Mouse (Mus musculus): ENCODE measurements at regions not wholly inside any gene's neighbourhood (a gene's known extent, or its start where the extent isn't known, plus 50 kb on each side); places are given as distances from the start of the nearest gene placed in this dataset.

- Histone ChIP-seq H3K27ac (no peak overlapping the region), H3K4me3 (no peak overlapping the region)
- no peak for DNase-seq (ENCODE audit: extremely low spot score in 1 of 2, low spot score in 2 of 2)
- TF ChIP-seq CTCF (IDR thresholded peaks at IDR 0.05), result no peak
- intact Hi-C loops (cut with DNase I), result no loop called here
Measured at GRCm38 (mm10) chr4:31714054-31714651, 249.7 kb upstream of the Map3k7 start.

GRCm38 (mm10) chr4:31723501-31723900 is 240.4 kb upstream of the Map3k7 start:
- TF ChIP-seq CTCF (IDR thresholded peaks at IDR 0.05), result no peak
- DNase-seq (ENCODE audit: extremely low spot score in 1 of 2, low spot score in 2 of 2), result no peak
- Histone ChIP-seq H3K27ac (no peak overlapping the region), H3K4me3 (no peak overlapping the region)
- intact Hi-C loops (cut with DNase I), result no loop called here

DNA sequence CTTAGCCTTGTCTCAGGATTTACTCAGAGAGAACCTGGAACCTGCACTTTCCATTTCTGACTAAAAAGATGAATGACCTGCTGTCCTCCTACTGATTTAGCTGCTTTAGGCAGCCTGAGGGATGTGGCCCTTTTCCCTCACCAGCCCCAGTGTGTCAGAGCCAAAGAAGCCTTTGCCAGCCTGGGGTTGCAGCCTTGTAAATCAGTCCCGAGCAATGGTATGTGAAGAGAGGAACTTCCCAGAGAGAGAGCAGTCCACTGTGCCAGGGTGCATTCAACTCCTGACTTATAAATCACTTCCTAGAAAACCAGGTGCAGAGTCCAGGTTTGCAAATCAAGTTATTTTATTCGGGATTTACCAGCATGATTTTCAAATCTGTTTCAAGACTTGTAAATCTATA is 239.5 kb upstream of the Map3k7 start:
- intact Hi-C loops (cut with DNase I), result no loop called here
- Histone ChIP-seq H3K4me3 (no peak overlapping the region), H3K27ac (no peak overlapping the region)
- DNase-seq (ENCODE audit: extremely low spot score in 1 of 2, low spot score in 2 of 2), result no peak
- no peak for TF ChIP-seq CTCF (IDR thresholded peaks at IDR 0.05)

DNA sequence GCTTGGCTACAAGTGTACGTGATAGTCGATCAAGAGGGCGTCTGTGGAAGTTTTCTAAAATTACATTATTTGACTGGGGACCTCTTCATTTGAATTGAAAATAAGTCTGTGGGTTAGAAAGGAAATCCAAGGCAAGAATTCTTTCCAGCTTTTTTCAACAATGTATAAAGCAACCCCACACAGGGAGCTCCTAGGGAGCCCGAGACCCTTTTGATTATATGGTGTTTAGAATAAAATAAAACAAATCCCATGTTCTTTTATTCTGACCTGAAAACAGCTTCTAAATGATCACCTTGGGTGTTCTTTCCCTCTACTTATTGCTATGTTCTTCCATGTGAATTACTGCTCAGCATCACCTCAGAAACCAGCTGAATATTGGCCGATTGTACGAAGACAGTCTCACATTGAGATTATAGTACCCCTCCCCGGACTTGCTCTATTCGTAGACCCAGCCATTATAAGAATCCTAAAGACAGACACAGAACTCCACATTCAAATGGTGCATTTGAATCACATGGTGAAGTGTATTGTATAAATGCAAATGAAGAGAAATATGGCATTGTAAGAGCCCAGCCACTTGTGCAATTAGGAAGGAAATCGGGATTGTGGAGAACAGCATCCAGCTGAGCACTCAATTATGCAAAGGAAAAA is 236.3 kb upstream of the Map3k7 start:
- no peak for TF ChIP-seq CTCF (IDR thresholded peaks at IDR 0.05)
- H3K4me3 ChIP-seq, result no peak overlapping the region
- intact Hi-C loops (cut with DNase I), result no loop called here
- no peak for DNase-seq (ENCODE audit: extremely low spot score in 1 of 2, low spot score in 2 of 2)
- H3K27ac ChIP-seq, result no peak overlapping the region

DNA sequence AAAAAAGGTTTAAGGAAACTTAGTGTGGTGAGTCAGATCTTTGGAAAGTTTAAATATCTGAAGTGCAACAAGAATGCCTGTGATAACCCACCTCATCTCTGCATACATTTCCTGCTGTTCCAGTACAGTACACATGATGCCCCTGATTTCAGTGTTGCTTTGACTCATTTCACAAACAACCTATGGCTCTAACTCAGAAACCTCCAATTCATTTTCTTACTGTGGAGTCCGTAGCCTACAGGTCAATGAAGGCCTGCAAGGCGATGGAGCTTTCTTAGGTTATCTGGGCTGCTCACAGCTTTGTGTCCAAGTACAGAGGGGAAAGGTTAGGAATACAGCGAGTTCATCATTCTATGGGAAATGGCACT is 235.8 kb upstream of the Map3k7 start:
- no peak for TF ChIP-seq CTCF (IDR thresholded peaks at IDR 0.05)
- no peak for DNase-seq (ENCODE audit: extremely low spot score in 1 of 2, low spot score in 2 of 2)
- Histone ChIP-seq H3K27ac (no peak overlapping the region), H3K4me3 (no peak overlapping the region)
- intact Hi-C loops (cut with DNase I), result no loop called here

- DNase-seq (ENCODE audit: extremely low spot score in 1 of 2, low spot score in 2 of 2), result no peak
- Histone ChIP-seq H3K4me3 (no peak overlapping the region), H3K27ac (no peak overlapping the region)
- no peak for TF ChIP-seq CTCF (IDR thresholded peaks at IDR 0.05)
- intact Hi-C loops (cut with DNase I), result no loop called here
Measured at GRCm38 (mm10) chr4:31743776-31744175, 220.1 kb upstream of the Map3k7 start.

DNA sequence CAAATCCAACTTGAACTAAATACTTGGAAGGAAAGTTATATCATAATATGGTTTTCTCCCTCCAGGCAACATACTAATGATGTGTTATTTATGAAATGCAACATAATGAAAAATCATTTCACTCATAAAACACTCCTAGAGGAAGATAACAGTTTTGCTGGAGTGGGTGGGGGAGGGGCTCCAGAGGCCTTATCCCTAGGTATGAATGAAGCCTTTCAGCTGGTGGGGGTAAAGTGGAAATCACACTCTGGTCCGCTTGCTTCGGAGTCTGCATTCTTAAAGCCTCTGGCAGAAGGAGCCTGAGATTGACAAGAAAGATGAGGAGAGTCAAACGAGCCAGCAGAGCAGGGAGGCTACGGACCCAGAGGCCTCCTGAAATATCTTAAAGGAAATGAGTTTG is 219.5 kb upstream of the Map3k7 start:
- intact Hi-C loops (cut with DNase I), result no loop called here
- Histone ChIP-seq H3K4me3 (no peak overlapping the region), H3K27ac (no peak overlapping the region)
- no peak for TF ChIP-seq CTCF (IDR thresholded peaks at IDR 0.05)
- DNase-seq (ENCODE audit: extremely low spot score in 1 of 2, low spot score in 2 of 2), result no peak

- intact Hi-C loops (cut with DNase I), result no loop called here
- Histone ChIP-seq H3K27ac (no peak overlapping the region), H3K4me3 (no peak overlapping the region)
- no peak for DNase-seq (ENCODE audit: extremely low spot score in 1 of 2, low spot score in 2 of 2)
- TF ChIP-seq CTCF (IDR thresholded peaks at IDR 0.05), result no peak
Measured at GRCm38 (mm10) chr4:31753677-31754312, 210.1 kb upstream of the Map3k7 start.

DNA sequence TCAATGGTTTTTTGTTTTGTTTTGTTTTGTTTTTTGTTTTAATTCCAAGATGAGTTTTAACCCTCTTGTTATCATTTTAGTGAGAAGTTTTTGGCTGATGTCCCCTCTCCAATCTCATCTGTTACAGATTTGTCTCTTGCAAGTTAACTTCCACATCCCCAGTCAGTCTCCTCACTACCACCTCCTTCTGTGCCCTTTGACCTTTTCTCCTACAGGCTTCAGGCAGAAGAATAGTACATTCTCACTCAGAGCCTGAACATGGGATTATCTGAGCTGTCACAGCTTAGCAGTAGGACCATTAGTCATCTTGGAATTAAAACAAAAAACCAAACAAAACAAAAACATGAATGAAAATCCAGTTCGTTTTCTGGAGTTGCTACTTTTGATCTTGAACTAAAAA is 206.8 kb upstream of the Map3k7 start:
- no peak for DNase-seq (ENCODE audit: extremely low spot score in 1 of 2, low spot score in 2 of 2)
- intact Hi-C loops (cut with DNase I), result no loop called here
- TF ChIP-seq CTCF (IDR thresholded peaks at IDR 0.05), result no peak
- H3K27ac ChIP-seq, result no peak overlapping the region
- no peak overlapping the region for H3K4me3 ChIP-seq

DNA sequence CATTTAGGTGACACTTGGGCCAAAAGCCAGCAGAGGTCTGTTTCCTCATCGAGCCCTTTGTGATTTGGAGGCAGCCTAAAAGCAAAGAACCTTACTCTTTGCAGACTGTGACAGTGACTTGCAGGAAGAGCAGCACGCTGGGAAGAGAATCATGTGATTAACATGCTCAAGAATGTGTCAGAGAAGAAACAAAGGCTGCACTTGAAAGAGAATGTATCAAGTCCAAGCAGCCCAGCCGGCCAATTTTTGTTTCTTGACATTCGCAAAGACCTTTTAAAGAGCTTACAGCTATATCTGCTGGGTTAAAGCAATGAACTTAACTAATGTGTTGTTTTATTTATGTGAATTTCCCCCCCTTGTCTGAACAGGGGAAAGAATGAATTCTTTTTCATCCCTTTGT is 203.8 kb upstream of the Map3k7 start:
- DNase-seq (ENCODE audit: extremely low spot score in 1 of 2, low spot score in 2 of 2), result no peak
- TF ChIP-seq CTCF (IDR thresholded peaks at IDR 0.05), result no peak
- no peak overlapping the region for H3K4me3 ChIP-seq
- intact Hi-C loops (cut with DNase I), result no loop called here
- H3K27ac ChIP-seq, result no peak overlapping the region

DNA sequence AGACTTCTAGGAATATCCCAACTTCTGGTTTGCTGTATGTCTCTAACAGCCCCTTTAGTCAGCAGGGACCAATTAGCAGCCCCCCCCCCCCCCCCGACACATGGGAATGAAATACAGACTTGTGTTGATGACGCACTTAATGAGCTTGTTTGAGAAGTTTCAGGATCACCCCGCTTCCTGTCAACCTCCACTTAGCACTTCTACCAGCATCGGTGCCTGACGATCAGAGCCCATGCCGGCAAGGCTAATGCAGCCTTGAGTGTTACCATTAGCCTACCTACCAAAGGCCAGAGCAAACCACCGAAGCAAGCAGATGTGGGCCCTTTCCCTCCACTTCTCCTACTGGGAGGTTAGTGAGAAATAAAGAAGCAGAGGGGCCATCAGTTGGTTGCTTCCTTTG is 201.7 kb upstream of the Map3k7 start:
- TF ChIP-seq CTCF (IDR thresholded peaks at IDR 0.05), result no peak
- no peak for DNase-seq (ENCODE audit: extremely low spot score in 1 of 2, low spot score in 2 of 2)
- H3K27ac ChIP-seq, result no peak overlapping the region
- intact Hi-C loops (cut with DNase I), result no loop called here
- no peak overlapping the region for H3K4me3 ChIP-seq

DNA sequence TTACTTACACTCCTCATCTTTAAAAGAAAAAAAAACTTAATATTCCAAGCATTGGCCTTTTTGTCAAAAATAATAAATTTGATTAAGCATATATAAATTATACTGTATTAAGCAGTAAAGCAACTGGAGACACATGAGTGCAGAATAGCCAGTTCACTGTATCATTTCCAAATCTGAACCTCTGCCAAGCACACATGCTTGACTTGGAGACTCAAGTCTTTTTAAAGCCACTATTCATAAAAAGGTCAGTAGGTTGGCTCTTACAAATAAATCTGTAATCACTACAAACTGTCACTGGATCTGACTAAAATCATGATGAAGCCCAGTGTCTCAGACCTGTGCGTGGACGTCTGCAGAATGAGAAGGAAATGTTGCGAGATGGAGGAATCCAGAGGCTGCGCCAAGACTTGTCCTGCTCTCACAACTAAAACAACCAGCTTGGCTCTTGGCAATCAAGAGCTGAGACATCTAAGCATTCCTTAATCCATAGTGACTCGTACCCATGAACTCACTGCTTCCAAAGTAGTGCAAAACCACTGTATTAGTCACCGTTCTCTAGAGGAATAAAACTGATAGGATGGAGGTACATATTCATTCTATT is 195.8 kb upstream of the Map3k7 start:
- Histone ChIP-seq H3K27ac (no peak overlapping the region), H3K4me3 (no peak overlapping the region)
- TF ChIP-seq CTCF (IDR thresholded peaks at IDR 0.05), result no peak
- DNase-seq (ENCODE audit: extremely low spot score in 1 of 2, low spot score in 2 of 2), result no peak
- intact Hi-C loops (cut with DNase I), result no loop called here
